Mouse (Mus musculus): ENCODE data around the gene Txn2. TPM values are rescaled to one million over a fixed set of nuclear protein-coding genes. Genes with fewer than 3 reads are reported as not detected.
A peak's percentile ranks its signal among the peaks of the same experiment; 100 is the strongest.

Gene Txn2
- total RNA-seq (2014; fragmentation: Nextera tagmentation), result 335 and 427 TPM in 2 replicates
- total RNA-seq (2017), result 80.6 and 101 TPM in 2 replicates

DNA sequence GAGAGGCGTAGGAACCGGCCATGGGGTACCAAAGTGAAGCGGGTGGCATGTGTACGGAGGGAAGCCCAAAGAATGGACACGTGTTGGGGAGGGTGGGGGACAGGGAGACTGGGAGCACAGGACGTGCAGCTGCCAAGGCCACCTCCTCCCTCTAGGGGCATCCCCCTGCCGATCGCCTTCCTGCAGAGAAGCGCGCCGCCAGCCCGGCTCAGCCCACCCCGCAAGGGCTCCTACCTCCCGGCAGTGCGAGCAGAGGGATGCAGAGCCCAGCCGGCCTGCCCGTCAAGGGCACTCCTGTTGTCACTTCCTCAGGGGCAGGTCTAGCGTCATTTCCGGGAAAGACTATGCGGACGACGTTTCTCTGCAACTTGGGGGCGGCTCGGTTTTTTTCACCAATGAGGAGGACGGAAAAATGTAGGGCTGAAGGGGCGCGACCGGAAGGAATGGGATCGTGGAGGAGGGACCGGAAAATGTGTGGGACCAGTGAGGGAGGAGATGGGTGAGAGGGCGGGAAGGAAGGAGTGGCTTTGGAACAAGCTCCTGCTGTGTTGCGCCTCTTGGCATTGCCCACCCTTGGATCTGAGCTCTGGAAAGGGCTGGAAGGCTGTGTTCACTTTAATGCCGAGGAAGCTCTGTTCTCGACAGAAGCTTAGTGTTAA is at the start of gene Txn2:
Txn2 (minus strand) TSS at position 334 of the 659 bp plus-strand sequence.
- ATAC-seq (replicated peaks; ENCODE audit: low FRiP score, low TSS enrichment, poor library complexity, severe bottlenecking), result peak; percentile 82

DNA sequence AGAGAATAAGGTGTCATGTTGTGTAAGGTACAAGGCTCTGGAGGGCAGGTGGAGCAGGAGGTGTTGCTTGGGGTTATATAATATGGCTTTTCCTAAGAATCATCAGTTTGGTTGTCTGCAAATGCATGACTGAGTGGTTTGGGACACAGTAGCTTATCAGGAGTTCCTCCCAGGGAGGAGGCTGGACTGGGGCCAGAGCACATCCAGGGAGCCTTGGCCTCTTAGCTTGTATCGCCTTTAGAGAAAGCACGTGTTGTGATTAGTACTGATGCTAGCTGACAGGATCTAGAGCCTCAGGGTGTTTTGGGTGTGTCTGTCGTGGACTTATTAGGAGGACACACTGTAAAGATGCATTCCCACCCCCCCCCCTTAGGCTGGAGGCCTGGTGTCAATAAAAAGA is 48.9 kb upstream of the Txn2 start:
- no peak for ATAC-seq (replicated peaks; ENCODE audit: low FRiP score, low TSS enrichment, poor library complexity, severe bottlenecking)

DNA sequence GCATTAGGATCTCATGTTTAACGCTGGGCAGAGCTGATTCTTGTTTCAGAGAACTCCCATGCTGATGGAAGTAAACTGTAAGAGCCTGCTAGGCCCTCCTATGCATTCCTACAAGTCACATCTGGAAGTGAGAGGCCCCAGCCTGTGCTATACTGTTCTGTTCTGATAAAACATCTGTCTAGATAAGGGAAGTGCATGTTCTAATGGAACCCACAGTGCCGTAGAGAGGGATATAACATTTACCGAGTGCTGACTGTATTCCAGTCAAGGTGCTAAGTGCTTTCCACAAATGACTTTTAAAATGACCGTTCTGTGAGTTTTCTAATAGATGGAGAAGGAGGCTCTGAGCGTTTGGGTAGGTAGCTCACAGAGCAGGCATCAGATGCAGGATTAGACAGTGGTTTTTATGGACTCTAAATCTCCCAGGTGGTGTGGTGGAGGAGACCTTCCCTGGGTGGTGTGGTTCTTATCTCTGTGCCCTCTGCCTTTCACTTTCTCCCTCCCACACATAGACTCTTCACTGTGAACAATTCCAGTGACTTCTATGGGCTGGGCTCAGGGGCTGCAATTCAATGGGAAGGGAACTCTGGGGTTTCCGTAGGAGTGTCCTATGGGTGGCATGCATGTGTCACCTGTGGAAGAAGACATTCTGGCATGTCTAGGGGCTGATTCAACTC is 45.5 kb upstream of the Txn2 start:
- 0 out of 2 replicates have a peak, but pooled peaks have one; percentile 18 for ATAC-seq (replicated peaks; ENCODE audit: low FRiP score, low TSS enrichment, poor library complexity, severe bottlenecking)

DNA sequence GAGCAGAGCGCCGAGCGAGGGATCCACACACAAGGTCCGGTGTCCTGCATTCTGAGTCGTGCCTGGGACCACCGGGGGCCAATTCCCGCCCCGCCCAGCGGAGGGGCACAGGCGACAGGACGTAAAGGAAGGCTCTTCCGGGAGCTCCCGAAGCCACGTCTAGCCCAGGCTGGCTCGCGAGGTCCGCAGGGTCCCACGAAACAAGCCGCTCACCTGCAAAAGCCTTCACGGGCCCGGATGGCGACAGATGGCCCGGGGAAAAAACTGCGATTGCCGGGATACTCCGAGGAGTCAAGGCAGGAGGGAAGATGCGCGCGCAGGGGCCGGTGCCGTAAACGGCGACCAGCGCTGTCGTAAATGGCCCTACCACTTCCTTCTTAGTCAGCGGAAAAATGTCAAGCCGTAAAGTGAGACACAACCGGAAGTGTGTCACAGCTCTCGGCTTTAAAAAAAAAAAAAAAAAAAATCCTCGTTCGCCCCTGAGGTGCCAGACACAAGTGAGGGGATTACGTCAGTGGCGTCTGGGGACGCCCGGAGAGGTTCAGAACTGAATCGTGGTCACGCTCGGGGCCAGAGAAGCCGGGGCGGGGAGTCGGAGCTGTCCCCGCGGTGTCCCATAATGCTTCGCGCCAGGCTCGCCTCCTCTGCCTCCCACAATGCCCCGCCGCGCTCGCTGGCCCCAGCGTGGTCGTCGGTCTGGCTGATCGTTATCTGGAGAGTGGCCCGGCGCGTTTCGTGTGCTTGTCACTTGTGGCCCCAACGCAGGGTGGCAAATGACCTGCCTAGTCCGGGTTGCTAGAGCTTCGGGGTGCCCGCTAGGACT is 41.9 kb upstream of the Txn2 start, which contains the start of gene Eif3d:
Eif3d (minus strand) TSS at position 344 of the 823 bp plus-strand sequence.
- ATAC-seq (replicated peaks; ENCODE audit: low FRiP score, low TSS enrichment, poor library complexity, severe bottlenecking), result peak; percentile 79

DNA sequence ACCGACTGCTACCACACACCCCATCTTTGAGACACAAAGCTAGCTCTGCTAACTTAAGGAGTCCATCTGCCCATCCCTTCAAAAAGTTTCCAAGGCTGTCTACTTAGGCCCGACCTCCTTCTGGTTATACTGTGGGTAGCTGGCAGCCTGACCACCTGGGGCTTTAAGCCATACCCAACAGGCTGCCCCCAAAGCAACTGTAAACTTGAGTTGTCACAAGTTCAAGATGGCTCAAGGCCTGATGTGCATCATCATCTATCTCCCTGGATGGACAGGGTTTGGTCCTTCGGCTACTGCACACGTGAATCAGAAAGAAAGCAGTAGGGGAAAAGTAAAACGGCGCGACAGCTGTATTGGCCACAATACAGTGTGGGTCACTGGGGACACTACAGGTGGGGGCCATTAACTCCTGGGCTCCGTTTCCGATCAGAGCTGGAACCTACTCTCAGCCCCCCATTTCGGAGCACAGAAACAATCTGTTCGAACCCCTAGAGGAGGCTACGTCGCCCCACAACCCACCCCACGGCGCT is 41.2 kb upstream of the Txn2 start:
- ATAC-seq (replicated peaks; ENCODE audit: low FRiP score, low TSS enrichment, poor library complexity, severe bottlenecking), result 0 out of 2 replicates have a peak, but pooled peaks have one; percentile 0

DNA sequence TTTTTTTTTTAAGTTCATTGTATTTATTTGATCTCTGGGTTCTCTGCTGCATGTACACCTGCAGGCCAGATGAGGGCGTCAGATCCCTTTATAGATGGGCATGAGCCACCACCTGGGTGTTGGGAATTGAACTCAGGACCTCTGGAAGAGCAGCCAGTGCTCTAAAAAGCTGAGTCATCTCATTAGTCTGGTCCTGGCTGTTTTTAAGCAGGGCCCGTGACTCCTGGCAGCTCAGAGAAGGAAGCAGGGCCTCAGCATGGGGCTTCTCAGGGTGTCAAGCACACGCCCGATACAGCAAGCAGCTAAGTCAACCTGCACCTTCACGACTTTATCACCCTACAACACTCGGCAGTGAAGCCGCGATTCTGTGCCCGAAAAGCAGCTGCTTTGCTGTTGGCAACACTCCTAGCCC is 36.3 kb upstream of the Txn2 start:
- peak; percentile 84 for ATAC-seq (replicated peaks; ENCODE audit: low FRiP score, low TSS enrichment, poor library complexity, severe bottlenecking)

DNA sequence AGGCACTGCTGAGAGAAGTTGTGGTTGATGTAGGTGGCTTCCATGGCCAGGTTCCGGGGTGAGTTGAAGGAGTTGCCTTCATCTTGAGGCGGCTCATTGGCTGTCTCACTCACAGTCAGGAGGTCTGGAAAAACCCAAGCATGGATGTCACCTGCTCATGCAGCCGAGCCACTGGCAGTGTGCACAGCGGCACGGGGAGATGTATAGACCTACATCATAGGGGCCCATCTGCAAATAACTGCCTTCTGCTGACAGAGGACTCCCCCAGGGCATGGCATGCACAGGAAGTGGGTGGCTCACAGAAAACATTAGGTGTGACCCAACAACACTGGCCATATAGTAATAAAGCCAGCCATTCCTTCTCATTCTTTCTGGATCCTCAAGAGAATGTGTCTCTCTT is 33.6 kb upstream of the Txn2 start:
- no peak for ATAC-seq (replicated peaks; ENCODE audit: low FRiP score, low TSS enrichment, poor library complexity, severe bottlenecking)

DNA sequence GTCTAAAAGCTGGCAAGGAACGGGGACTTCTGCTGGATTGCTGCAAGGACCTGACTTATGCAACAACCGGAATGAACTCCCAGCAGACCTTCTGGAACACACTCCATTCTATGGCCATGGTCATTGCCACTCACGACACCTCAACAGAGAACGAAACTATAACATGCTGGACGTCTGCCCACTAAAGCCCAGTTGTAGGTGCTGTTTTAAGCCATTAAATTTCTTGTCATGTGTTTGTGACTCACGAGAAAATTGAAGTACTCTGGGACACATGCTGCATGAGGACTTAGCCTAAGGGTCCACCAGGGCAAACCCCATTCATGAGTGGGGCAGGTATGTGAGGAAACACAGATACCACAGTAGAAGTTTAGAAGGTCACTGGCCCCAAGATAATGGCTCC is 31.9 kb upstream of the Txn2 start:
- no peak for ATAC-seq (replicated peaks; ENCODE audit: low FRiP score, low TSS enrichment, poor library complexity, severe bottlenecking)

DNA sequence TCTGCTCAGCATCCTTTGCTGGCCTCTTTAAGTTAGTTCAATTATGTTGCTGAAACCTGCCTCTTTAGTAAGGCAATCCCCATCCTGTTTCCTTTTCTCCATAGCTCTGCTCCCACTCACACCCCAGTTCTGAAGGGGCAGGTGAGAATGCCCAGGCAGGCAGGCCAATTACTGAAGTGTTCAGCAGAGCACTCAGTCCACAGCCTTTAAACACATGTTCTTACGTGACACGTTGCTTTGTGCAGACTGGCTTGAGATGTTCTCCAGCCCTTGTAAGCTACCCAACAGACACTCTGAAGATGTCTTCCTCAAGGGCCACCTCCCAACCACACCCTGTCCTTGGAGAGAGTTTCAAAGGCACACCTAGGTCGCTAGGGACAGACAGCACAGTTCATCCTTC is 29.3 kb upstream of the Txn2 start:
- ATAC-seq (replicated peaks; ENCODE audit: low FRiP score, low TSS enrichment, poor library complexity, severe bottlenecking), result no peak

DNA sequence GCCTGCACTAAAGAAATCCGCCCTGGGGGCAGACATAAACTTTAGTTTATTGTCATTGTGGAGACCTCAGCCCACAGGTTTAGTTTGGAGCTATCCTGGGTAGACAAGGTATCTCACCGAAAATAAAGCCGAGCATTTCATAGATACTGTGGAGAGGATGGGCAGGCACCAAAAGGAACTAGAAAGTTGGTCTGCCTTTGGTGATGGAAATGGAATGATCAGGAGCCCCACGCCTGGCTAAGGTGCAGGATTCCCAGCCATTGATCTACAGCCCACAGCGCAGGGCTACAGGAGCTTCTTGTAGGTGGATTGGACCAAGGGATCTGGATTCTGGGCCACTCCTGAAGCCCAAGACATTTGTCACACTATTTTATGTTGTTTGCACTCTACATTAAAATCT is 28.8 kb upstream of the Txn2 start:
- no peak for ATAC-seq (replicated peaks; ENCODE audit: low FRiP score, low TSS enrichment, poor library complexity, severe bottlenecking)

DNA sequence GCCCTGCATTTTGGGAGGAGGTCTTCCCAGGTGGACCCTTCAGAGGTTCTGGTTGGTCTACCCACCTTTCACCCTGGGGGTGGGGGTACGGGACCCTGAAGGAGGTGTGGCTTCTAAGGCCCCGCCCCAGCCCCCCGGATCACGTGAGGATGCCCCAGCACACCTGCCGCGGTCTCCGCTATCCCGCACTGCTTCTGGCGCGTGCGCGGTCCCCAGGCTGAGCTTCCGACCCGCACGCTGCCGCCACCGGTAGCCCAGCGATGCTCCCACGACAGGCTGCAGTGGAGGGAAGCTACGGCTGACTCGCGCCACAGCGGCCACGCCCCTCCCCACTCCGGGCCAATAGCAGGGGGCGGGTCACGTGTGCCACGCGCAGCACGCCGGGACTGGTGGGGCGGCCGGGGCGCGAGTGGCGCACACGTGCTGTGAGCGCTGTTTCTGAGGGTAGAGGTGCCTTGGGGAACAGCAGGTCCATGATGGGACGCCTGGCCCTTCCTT is 27.6 kb upstream of the Txn2 start, which contains the start of gene Foxred2:
Foxred2 (minus strand) TSS at position 319 of the 498 bp plus-strand sequence.
- ATAC-seq (replicated peaks; ENCODE audit: low FRiP score, low TSS enrichment, poor library complexity, severe bottlenecking), result peak; percentile 86

DNA sequence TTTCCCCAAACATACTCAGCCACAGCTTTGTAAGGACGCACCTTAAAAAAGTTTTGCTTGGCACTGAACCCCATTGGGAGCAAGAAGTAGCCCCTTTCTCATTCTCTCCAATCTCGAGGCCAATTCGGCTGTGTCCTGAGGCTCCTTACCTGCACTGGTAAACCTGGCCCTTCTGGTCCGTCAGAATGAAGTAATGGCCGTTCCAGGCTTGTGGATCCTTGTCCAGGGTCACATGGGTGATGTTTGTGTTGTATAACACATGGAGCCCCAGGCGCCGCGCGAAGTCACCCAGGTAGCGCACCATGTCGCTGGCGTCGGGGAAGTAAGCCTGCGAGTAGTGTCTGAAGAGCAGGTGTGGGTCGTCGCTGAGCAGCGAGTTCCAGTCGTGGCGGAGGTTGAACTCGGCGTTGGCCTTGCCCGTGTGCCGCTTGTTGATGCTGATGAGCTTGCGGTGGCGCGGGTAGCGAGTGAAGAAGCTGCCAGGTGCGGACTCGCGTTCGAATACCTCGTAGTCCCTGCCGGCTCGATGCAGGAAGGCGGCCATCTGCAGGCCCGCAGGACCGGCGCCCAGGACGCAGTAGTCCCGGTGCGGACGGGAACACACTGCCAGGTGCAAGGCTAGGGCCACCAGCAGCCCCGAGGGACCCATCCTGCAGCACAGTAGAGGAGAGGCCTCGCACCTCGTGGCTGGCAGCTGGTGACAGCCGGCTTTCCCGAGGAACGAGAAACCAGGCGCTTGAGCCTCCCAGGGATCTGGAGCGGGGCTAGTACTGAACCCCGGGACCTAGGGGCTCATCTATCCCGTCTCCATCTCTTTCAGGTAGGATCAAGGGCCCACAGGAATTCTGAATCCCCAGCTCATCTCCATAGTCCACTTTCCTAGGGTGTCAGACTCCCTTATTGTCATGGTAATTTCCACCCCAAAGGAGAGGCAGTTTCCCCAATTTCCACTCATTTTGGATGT is 26.9 kb upstream of the Txn2 start:
- ATAC-seq (replicated peaks; ENCODE audit: low FRiP score, low TSS enrichment, poor library complexity, severe bottlenecking), result 0 out of 2 replicates have a peak, but pooled peaks have one; percentile 11

DNA sequence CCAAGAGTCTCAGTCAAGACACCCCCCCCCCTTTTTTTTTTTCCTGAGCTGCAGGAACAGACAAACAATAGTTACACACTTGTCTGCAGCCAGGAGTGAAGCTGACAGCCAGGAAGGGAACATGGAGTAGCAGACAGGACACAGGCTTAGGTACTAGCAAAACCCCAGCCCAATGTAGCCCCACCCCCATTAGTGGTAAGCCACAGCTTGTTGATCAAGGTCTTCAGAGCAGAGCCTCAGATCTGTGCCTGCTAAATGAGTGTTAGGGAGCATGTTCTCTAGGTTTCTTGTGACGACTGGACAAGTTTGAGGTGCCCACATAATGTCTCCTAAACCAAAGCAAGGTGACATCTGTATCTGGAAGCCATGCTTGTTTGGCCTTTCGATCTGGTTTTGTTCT is 25.6 kb upstream of the Txn2 start:
- no peak for ATAC-seq (replicated peaks; ENCODE audit: low FRiP score, low TSS enrichment, poor library complexity, severe bottlenecking)

DNA sequence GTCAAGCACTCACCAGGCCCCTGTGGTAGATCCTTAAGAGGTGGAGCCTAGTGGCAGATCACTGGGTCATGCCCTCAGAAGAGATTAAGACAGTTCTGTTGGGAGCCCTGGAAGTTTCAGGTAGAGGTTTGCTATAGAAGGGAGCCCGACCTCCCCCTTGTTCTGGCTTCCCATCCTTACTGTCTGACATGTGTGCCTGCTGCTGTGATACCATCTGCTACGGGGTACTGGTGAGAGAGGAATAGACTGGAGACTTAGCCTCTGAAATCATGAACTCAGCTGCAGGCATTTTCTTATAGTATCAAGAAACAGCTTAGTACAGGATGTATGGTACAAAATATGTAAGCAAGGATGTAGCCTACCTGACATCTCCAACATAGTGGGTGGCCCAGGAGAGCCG is 24.1 kb upstream of the Txn2 start:
- no peak for ATAC-seq (replicated peaks; ENCODE audit: low FRiP score, low TSS enrichment, poor library complexity, severe bottlenecking)

DNA sequence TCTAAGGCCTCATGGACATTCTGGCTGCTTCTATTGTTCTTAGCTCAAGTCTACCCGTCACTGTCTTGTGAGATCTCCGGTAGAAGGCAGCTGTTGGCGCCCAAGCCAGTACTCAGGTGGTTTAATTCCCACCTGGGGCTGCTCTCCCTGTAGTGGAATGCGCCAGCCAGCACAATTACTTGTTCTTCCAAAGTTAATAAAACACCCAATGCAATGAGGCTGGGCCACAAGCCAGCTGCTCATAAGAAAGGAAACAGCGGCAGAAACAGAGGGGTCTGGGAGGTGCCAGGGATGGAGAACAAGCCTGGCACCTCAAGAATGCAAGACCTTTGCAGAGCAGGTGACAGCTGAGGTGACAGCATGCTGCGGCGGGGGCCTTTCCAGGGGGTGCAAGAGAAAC is 20.3 kb upstream of the Txn2 start:
- no peak for ATAC-seq (replicated peaks; ENCODE audit: low FRiP score, low TSS enrichment, poor library complexity, severe bottlenecking)

DNA sequence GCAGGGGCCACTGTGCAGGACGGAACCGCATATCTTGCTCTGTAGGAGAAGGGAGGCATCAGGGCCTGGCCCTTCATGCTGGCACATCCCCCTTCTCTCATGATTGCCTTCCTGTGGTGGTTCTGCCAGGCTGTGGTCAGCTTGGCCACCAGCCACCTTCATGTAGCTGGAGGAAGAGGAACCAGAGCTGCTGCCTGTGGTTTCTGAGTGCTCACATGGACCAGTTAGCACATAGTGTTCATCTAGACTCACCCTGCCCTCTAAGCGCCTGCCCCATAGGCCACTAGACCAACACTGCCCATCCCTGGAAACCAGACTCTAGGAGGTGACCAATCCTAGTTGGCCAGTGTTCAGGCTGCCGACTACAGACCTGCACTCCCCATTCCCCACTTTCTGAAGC is 16.9 kb upstream of the Txn2 start:
- peak; percentile 47 for ATAC-seq (replicated peaks; ENCODE audit: low FRiP score, low TSS enrichment, poor library complexity, severe bottlenecking)

DNA sequence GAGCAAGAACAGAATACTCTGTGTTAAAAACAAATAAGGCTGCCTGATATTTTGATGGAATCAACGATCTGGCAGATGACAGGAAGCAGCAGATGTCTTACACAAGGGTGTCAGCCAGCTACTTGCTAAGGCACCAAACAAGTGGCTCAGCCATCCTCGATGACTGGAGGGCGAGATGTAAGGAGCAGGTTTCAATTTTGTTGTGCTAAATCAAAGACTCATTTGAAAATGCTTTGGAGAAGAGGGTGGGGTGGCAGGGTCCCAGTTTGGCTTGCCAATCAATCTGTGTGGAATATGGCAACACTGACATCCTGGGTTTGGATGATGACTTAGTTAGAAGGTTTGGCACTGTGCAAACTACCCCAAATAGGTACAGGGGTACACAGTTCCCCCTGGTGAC is 12.8 kb upstream of the Txn2 start:
- ATAC-seq (replicated peaks; ENCODE audit: low FRiP score, low TSS enrichment, poor library complexity, severe bottlenecking), result no peak

DNA sequence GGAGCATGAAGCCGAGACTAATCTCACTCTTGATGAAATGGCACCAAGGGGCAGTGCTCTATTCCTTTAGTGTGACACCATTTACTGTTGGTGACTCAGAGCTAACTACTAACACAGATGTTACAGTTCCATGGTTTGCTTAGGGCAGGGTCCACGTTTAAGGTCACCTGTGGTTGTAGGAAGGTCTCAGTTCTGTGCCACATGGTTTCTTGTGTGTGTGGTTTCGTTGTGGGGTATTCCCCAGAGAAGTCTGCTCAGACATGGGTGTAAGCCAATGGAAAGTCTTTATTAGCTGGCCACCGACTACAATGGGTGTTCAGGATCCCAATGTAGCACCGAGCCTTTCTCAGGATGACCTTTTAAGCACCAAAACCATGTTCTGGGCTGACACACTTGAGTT is 9.7 kb upstream of the Txn2 start:
- ATAC-seq (replicated peaks; ENCODE audit: low FRiP score, low TSS enrichment, poor library complexity, severe bottlenecking), result no peak
